Mouse (Mus musculus): ENCODE results near the gene Eif4b. TPM values are rescaled to one million over a fixed set of nuclear protein-coding genes. Genes with fewer than 3 reads are reported as not detected.

Eif4b gene
- polyA plus RNA-seq, 1 experiment: 99.3 TPM

- Histone ChIP-seq H3K4me3 (ENCODE audit: control insufficient read depth, insufficient read depth, low read length) (no peak overlapping the region), H3K27me3 (ENCODE audit: control insufficient read depth, insufficient read depth, low read length) (no peaks in the 10 kb centered on the region), H3K4me1 (replicated peaks; ENCODE audit: control insufficient read depth, insufficient read depth, low read length) (peaks cover 25% of the 10 kb centered on the region), H3K27ac (ENCODE audit: control insufficient read depth, insufficient read depth, low read length) (no peak overlapping the region), H3K36me3 (ENCODE audit: control insufficient read depth, insufficient read depth, low read length) (no peaks in the 10 kb centered on the region)
- WGBS: 88% methylated on average over 12 of the region's 12 CpGs
- DNase-seq: no peak
- no peak for TF ChIP-seq POLR2A (IDR thresholded peaks at IDR 0.05; ENCODE audit: control insufficient read depth, extremely low read depth, insufficient read depth, low read length, poor library complexity)
- no peak for TF ChIP-seq CTCF (IDR thresholded peaks at IDR 0.05; ENCODE audit: borderline replicate concordance, control insufficient read depth, extremely low read depth, insufficient read depth, low read length, poor library complexity)
Measured at GRCm38 (mm10) chr15:102103947-102104555, 30.5 kb downstream of the Eif4b start.

GRCm38 (mm10) chr15:102105360-102105759 lies 31.8 kb downstream of the Eif4b start:
- no peak for DNase-seq
- H3K27ac ChIP-seq (ENCODE audit: control insufficient read depth, insufficient read depth, low read length): no peak overlapping the region

GRCm38 (mm10) chr15:102105764-102106730 lies 32.5 kb downstream of the Eif4b start:
- no peaks in the 10 kb centered on the region for H3K27me3 ChIP-seq (ENCODE audit: control insufficient read depth, insufficient read depth, low read length)
- H3K27ac ChIP-seq (ENCODE audit: control insufficient read depth, insufficient read depth, low read length): no peak overlapping the region
- no peaks in the 10 kb centered on the region for H3K36me3 ChIP-seq (ENCODE audit: control insufficient read depth, insufficient read depth, low read length)
- TF ChIP-seq CTCF (IDR thresholded peaks at IDR 0.05; ENCODE audit: borderline replicate concordance, control insufficient read depth, extremely low read depth, insufficient read depth, low read length, poor library complexity): no peak
- no peak for TF ChIP-seq POLR2A (IDR thresholded peaks at IDR 0.05; ENCODE audit: control insufficient read depth, extremely low read depth, insufficient read depth, low read length, poor library complexity)
- DNase-seq: peak; percentile 55
- no peak overlapping the region for H3K4me3 ChIP-seq (ENCODE audit: control insufficient read depth, insufficient read depth, low read length)
- 22% methylated on average over 18 of the region's 18 CpGs for WGBS
- peaks cover 18% of the 10 kb centered on the region for H3K4me1 ChIP-seq (replicated peaks; ENCODE audit: control insufficient read depth, insufficient read depth, low read length)

More at GRCm38 (mm10) chr15:102105360-102105759, 31.8 kb downstream of the Eif4b start:
- TF ChIP-seq CTCF (IDR thresholded peaks at IDR 0.05; ENCODE audit: borderline replicate concordance, control insufficient read depth, extremely low read depth, insufficient read depth, low read length, poor library complexity): no peak
- TF ChIP-seq POLR2A (IDR thresholded peaks at IDR 0.05; ENCODE audit: control insufficient read depth, extremely low read depth, insufficient read depth, low read length, poor library complexity): no peak
- Histone ChIP-seq H3K4me1 (replicated peaks; ENCODE audit: control insufficient read depth, insufficient read depth, low read length) (peaks cover 22% of the 10 kb centered on the region), H3K27me3 (ENCODE audit: control insufficient read depth, insufficient read depth, low read length) (no peaks in the 10 kb centered on the region), H3K4me3 (ENCODE audit: control insufficient read depth, insufficient read depth, low read length) (no peak overlapping the region), H3K36me3 (ENCODE audit: control insufficient read depth, insufficient read depth, low read length) (no peaks in the 10 kb centered on the region)
- 13% methylated on average over 5 of the region's 5 CpGs for WGBS

- Histone ChIP-seq H3K27ac (ENCODE audit: control insufficient read depth, insufficient read depth, low read length) (no peak overlapping the region), H3K4me1 (replicated peaks; ENCODE audit: control insufficient read depth, insufficient read depth, low read length) (peaks cover 18% of the 10 kb centered on the region), H3K36me3 (ENCODE audit: control insufficient read depth, insufficient read depth, low read length) (no peaks in the 10 kb centered on the region), H3K4me3 (ENCODE audit: control insufficient read depth, insufficient read depth, low read length) (peak overlapping the region; percentile 1; the same call in 1 of the 2 replicates), H3K27me3 (ENCODE audit: control insufficient read depth, insufficient read depth, low read length) (no peaks in the 10 kb centered on the region)
- DNase-seq: no peak
- TF ChIP-seq CTCF (IDR thresholded peaks at IDR 0.05; ENCODE audit: borderline replicate concordance, control insufficient read depth, extremely low read depth, insufficient read depth, low read length, poor library complexity) (no peak), POLR2A (IDR thresholded peaks at IDR 0.05; ENCODE audit: control insufficient read depth, extremely low read depth, insufficient read depth, low read length, poor library complexity) (no peak)
- WGBS: 39% methylated on average over 38 of the region's 38 CpGs
Measured at GRCm38 (mm10) chr15:102106754-102107456, 33.3 kb downstream of the Eif4b start.

GRCm38 (mm10) chr15:102107689-102108573 lies 34.4 kb downstream of the Eif4b start:
- TF ChIP-seq CTCF (IDR thresholded peaks at IDR 0.05; ENCODE audit: borderline replicate concordance, control insufficient read depth, extremely low read depth, insufficient read depth, low read length, poor library complexity) (no peak), POLR2A (IDR thresholded peaks at IDR 0.05; ENCODE audit: control insufficient read depth, extremely low read depth, insufficient read depth, low read length, poor library complexity) (no peak)
- DNase-seq: peak; percentile 79
- WGBS: 50% methylated on average over 13 of the region's 13 CpGs
- H3K4me1 ChIP-seq (replicated peaks; ENCODE audit: control insufficient read depth, insufficient read depth, low read length): peaks cover 18% of the 10 kb centered on the region
- H3K36me3 ChIP-seq (ENCODE audit: control insufficient read depth, insufficient read depth, low read length): no peaks in the 10 kb centered on the region
- no peak overlapping the region for H3K27ac ChIP-seq (ENCODE audit: control insufficient read depth, insufficient read depth, low read length)
- H3K4me3 ChIP-seq (ENCODE audit: control insufficient read depth, insufficient read depth, low read length): no peak overlapping the region
- no peaks in the 10 kb centered on the region for H3K27me3 ChIP-seq (ENCODE audit: control insufficient read depth, insufficient read depth, low read length)

Data from thymus, adult 2 months (tissue).